Comparison of ENCODE assay signal across 8 mouse cellular contexts in genomic region chr1:134555240-134555870, GRCm38 (mm10). TPM values are rescaled to one million over a fixed set of nuclear protein-coding genes. Genes with fewer than 3 reads are reported as not detected.
A peak's percentile ranks its signal among the peaks of the same experiment; 100 is the strongest.
DNase-seq lines count a peak whose midpoint lies in the region; ATAC-seq and TF ChIP-seq lines count a peak whose summit lies in the region.

No protein-coding gene starts in this region.

- ATAC-seq in hindbrain, embryonic 11.5 days (ENCODE audit: low FRiP score): no peak

- H3K4me1 ChIP-seq in thymus, adult 2 months (replicated peaks; ENCODE audit: control insufficient read depth, insufficient read depth, low read length): peaks cover 7% of the 10 kb centered on the region
- peaks cover 5% of the 10 kb centered on the region for H3K4me1 ChIP-seq in hindbrain, embryonic 11.5 days (replicated peaks; ENCODE audit: control insufficient read depth, insufficient read depth, low read length)
- H3K4me1 ChIP-seq in lung, adult 2 months (ENCODE audit: control insufficient read depth, insufficient read depth, low read length): peaks cover 5% of the 10 kb centered on the region; the same call in 1 of the 2 replicates
- H3K4me1 ChIP-seq in cerebellum, adult 2 months (ENCODE audit: control insufficient read depth, insufficient read depth, low read length): no peaks in the 10 kb centered on the region

- TF ChIP-seq CTCF in thymus, adult 2 months (IDR thresholded peaks at IDR 0.05; ENCODE audit: borderline replicate concordance, control insufficient read depth, extremely low read depth, insufficient read depth, low read length, poor library complexity): no peak
- no peak for TF ChIP-seq CTCF in lung, adult 2 months (IDR thresholded peaks at IDR 0.05; ENCODE audit: insufficient read depth, low read length)
- no peak for TF ChIP-seq CTCF in cerebellum, adult 2 months (IDR thresholded peaks at IDR 0.05; ENCODE audit: borderline replicate concordance, insufficient read depth, low read depth, low read length)

- H3K27me3 ChIP-seq in thymus, adult 2 months (ENCODE audit: control insufficient read depth, insufficient read depth, low read length): no peaks in the 10 kb centered on the region
- no peaks in the 10 kb centered on the region for H3K27me3 ChIP-seq in hindbrain, embryonic 11.5 days (ENCODE audit: control insufficient read depth, insufficient read depth, low read length)
- H3K27me3 ChIP-seq in cerebellum, adult 2 months (ENCODE audit: control insufficient read depth, insufficient read depth, low read length): no peaks in the 10 kb centered on the region

- H3K4me3 ChIP-seq in thymus, adult 2 months (ENCODE audit: control insufficient read depth, insufficient read depth, low read length): no peak overlapping the region
- H3K4me3 ChIP-seq in hindbrain, embryonic 11.5 days (ENCODE audit: low read depth, low read length): no peak overlapping the region
- no peak overlapping the region for H3K4me3 ChIP-seq in lung, adult 2 months (replicated peaks; ENCODE audit: extremely low read depth, low read depth, low read length)
- no peak overlapping the region for H3K4me3 ChIP-seq in cerebellum, adult 2 months (replicated peaks; ENCODE audit: insufficient read depth, low read depth, low read length)

- intact Hi-C loops in left cerebral cortex, postnatal 36 days (cut with DNase I): no loop called here

- no peak overlapping the region for H3K9ac ChIP-seq in hindbrain, embryonic 11.5 days (ENCODE audit: low read depth, low read length)

- TF ChIP-seq POLR2A in thymus, adult 2 months (IDR thresholded peaks at IDR 0.05; ENCODE audit: control insufficient read depth, extremely low read depth, insufficient read depth, low read length, poor library complexity): no peak
- no peak for TF ChIP-seq POLR2A in lung, adult 2 months (IDR thresholded peaks at IDR 0.05; ENCODE audit: borderline replicate concordance, extremely low read depth, low read depth, low read length)
- no peak for TF ChIP-seq POLR2A in cerebellum, adult 2 months (IDR thresholded peaks at IDR 0.05; ENCODE audit: borderline replicate concordance, insufficient read depth, low read length)

- WGBS in thymus, adult 2 months: 84% methylated on average over 13 of the region's 13 CpGs
- 21% methylated on average over 13 of the region's 13 CpGs for WGBS in hindbrain, embryonic 11.5 days
- 41% methylated on average over 13 of the region's 13 CpGs for WGBS in lung, adult 2 months
- WGBS in cerebellum, adult 2 months: 64% methylated on average over 13 of the region's 13 CpGs

- 0 out of 2 replicates have a peak overlapping the region, but pooled peaks have one; percentile 94 for H3K4me2 ChIP-seq in hindbrain, embryonic 11.5 days (replicated peaks; ENCODE audit: low read depth, low read length)

- no peaks in the 10 kb centered on the region for H3K9me3 ChIP-seq in hindbrain, embryonic 11.5 days (ENCODE audit: control insufficient read depth, low read length)

- no peak overlapping the region for H3K27ac ChIP-seq in thymus, adult 2 months (ENCODE audit: control insufficient read depth, insufficient read depth, low read length)
- no peak overlapping the region for H3K27ac ChIP-seq in hindbrain, embryonic 11.5 days (ENCODE audit: low read depth, low read length)
- no peak overlapping the region for H3K27ac ChIP-seq in cerebellum, adult 2 months (ENCODE audit: insufficient read depth, low read length)

- H3K36me3 ChIP-seq in thymus, adult 2 months (ENCODE audit: control insufficient read depth, insufficient read depth, low read length): no peaks in the 10 kb centered on the region
- H3K36me3 ChIP-seq in hindbrain, embryonic 11.5 days (ENCODE audit: control insufficient read depth, insufficient read depth, low read length): no peaks in the 10 kb centered on the region

- peak; percentile 8 for DNase-seq in thymus, postnatal 14 days
- DNase-seq in thymus, adult 2 months: no peak
- DNase-seq in hindbrain, embryonic 11.5 days (ENCODE audit: low spot score): peak; percentile 34
- DNase-seq in lung, adult 2 months: peak; percentile 34
- peak; percentile 24 for DNase-seq in ovary, postnatal 36 days (ENCODE audit: low spot score)
- DNase-seq in gastrocnemius, postnatal 25 days: no peak
- no peak for DNase-seq in left cerebral cortex, postnatal 36 days (ENCODE audit: low spot score in 2 of 2)
- no peak for DNase-seq in cerebellum, adult 2 months

RNA-seq across cellular contexts. Expression of gene Kdm5b, which starts 4.6 kb away (rescaled TPM):
- 26.7 and 36.4 TPM in 2 replicates for polyA plus RNA-seq in thymus, adult 2 months (2012; rRNA removed)
- polyA plus RNA-seq in hindbrain, embryonic 11.5 days (2014; fragmentation: Nextera tagmentation; extraction: Ambion mirVana): 94.7 and 102 TPM in 2 replicates
- polyA plus RNA-seq in lung, adult 2 months (2012; rRNA removed): 10.1 TPM in 2 replicates
- 10 to 100 TPM; 11.3 to 11.7 TPM for total RNA-seq in gastrocnemius, postnatal 25 days (2021)
- 10 to 100 TPM; 57.7 to 67.6 TPM for total RNA-seq in left cerebral cortex, postnatal 36 days (2021)
- polyA plus RNA-seq in cerebellum, adult 2 months (2012; rRNA removed): 20.5 and 22.9 TPM in 2 replicates

RNA-seq across cellular contexts. Expression of gene Mgat4e, which starts 5.9 kb away (rescaled TPM):
- not detected in 2 replicates for polyA plus RNA-seq in thymus, adult 2 months (2012; rRNA removed)
- polyA plus RNA-seq in hindbrain, embryonic 11.5 days (2014; fragmentation: Nextera tagmentation; extraction: Ambion mirVana): not detected in 2 replicates
- polyA plus RNA-seq in lung, adult 2 months (2012; rRNA removed): not detected in 2 replicates
- not detected for total RNA-seq in gastrocnemius, postnatal 25 days (2021)
- total RNA-seq in left cerebral cortex, postnatal 36 days (2021): not detected
- 0.13 TPM in 1 of 2 replicates, not detected in the other for polyA plus RNA-seq in cerebellum, adult 2 months (2012; rRNA removed)

Comparison
In these comparisons a context has a peak if more than half of its experiments do, and no peak if none do; other contexts are left out.
1. DNase-seq: peak in thymus, postnatal 14 days (single experiment), hindbrain, embryonic 11.5 days (single experiment), lung, adult 2 months (single experiment) and ovary, postnatal 36 days (single experiment); none in thymus, adult 2 months (single experiment), gastrocnemius, postnatal 25 days (single experiment), left cerebral cortex, postnatal 36 days (0 of 2) and cerebellum, adult 2 months (0 of 2).